Mouse (Mus musculus): Measurements from ENCODE around the gene Hsp90aa1.
"Not testable (repeated sequence)": the region's sequence is repeated elsewhere in the genome, so short reads cannot be mapped to it uniquely, and the experiment has no call there.

Gene Hsp90aa1

GRCm38 (mm10) chr12:110702556-110702955, at the start of gene Hsp90aa1:
Gene Hsp90aa1 (minus strand): TSS chr12:110702728.
- DNase-seq: no peak

GRCm38 (mm10) chr12:110750770-110751439, 48.4 kb upstream of the Hsp90aa1 start:
- DNase-seq: no peak

GRCm38 (mm10) chr12:110738158-110738921, 35.8 kb upstream of the Hsp90aa1 start:
- DNase-seq: no peak

- peak; percentile 97 for DNase-seq
Measured at GRCm38 (mm10) chr12:110737170-110738157, 34.9 kb upstream of the Hsp90aa1 start, which contains the start of gene Wdr20. Gene Wdr20 (plus strand): TSS chr12:110737944.

GRCm38 (mm10) chr12:110736641-110737040, 34.1 kb upstream of the Hsp90aa1 start:
- peak; percentile 19 for DNase-seq

- not testable (repeated sequence) for DNase-seq
Measured at GRCm38 (mm10) chr12:110733254-110733653, 30.7 kb upstream of the Hsp90aa1 start.

GRCm38 (mm10) chr12:110726428-110726827, 23.9 kb upstream of the Hsp90aa1 start:
- no peak for DNase-seq

- no peak for DNase-seq
Measured at GRCm38 (mm10) chr12:110725489-110725888, 23.0 kb upstream of the Hsp90aa1 start.

GRCm38 (mm10) chr12:110725051-110725450, 22.5 kb upstream of the Hsp90aa1 start:
- DNase-seq: no peak

GRCm38 (mm10) chr12:110716004-110716403, 13.5 kb upstream of the Hsp90aa1 start:
- no peak for DNase-seq

GRCm38 (mm10) chr12:110714215-110714614, 11.7 kb upstream of the Hsp90aa1 start:
- no peak for DNase-seq

- DNase-seq: peak; percentile 24
Measured at GRCm38 (mm10) chr12:110713784-110714183, 11.3 kb upstream of the Hsp90aa1 start.

GRCm38 (mm10) chr12:110711270-110711669, 8.7 kb upstream of the Hsp90aa1 start:
- no peak for DNase-seq

- DNase-seq: peak; percentile 54
Measured at GRCm38 (mm10) chr12:110707451-110707850, 4.9 kb upstream of the Hsp90aa1 start.

- DNase-seq: peak; percentile 85
Measured at GRCm38 (mm10) chr12:110706337-110707231, 4.1 kb upstream of the Hsp90aa1 start.

- DNase-seq: not testable (repeated sequence)
Measured at GRCm38 (mm10) chr12:110705419-110705818, 2.9 kb upstream of the Hsp90aa1 start.

GRCm38 (mm10) chr12:110703682-110704081, 1.2 kb upstream of the Hsp90aa1 start:
- DNase-seq: no peak

GRCm38 (mm10) chr12:110703008-110703471, 512 bp upstream of the Hsp90aa1 start:
- DNase-seq: peak; percentile 90

GRCm38 (mm10) chr12:110701363-110701762, 1.2 kb downstream of the Hsp90aa1 start:
- not testable (repeated sequence) for DNase-seq

GRCm38 (mm10) chr12:110700730-110701129, 1.8 kb downstream of the Hsp90aa1 start:
- DNase-seq: no peak

- DNase-seq: no peak
Measured at GRCm38 (mm10) chr12:110699171-110699547, 3.4 kb downstream of the Hsp90aa1 start.
